Mouse (Mus musculus): ENCODE results near the gene Nelfb. TPM values are rescaled to one million over a fixed set of nuclear protein-coding genes. Genes with fewer than 3 reads are reported as not detected.

Nelfb gene
- polyA plus RNA-seq, 1 experiment from 2014 or later = 99.1 TPM

- Histone ChIP-seq H3K4me1 (replicated peaks; ENCODE audit: control insufficient read depth, insufficient read depth, low read length) (peaks cover 24% of the 10 kb centered on the region), H3K4me2 (ENCODE audit: low read length) (peak overlapping the region; percentile 74), H3K9ac (ENCODE audit: low read length) (no peak overlapping the region), H3K9me3 (ENCODE audit: control insufficient read depth, low read length) (no peaks in the 10 kb centered on the region), H3K4me3 (ENCODE audit: low read depth, low read length) (no peak overlapping the region), H3K27ac (ENCODE audit: low read depth) (no peak overlapping the region), H3K36me3 (ENCODE audit: control insufficient read depth, insufficient read depth, low read length) (no peaks in the 10 kb centered on the region), H3K27me3 (replicated peaks; ENCODE audit: control insufficient read depth, insufficient read depth, low read length) (peaks cover 82% of the 10 kb centered on the region)
- WGBS = 31% methylated on average over 15 of the region's 15 CpGs
- no peak for ATAC-seq (replicated peaks; ENCODE audit: low FRiP score, low TSS enrichment, low read depth)
- DNase-seq (ENCODE audit: low spot score) = no peak
Measured at GRCm38 (mm10) chr2:25179566-25180217, 31.6 kb downstream of the Nelfb start.

- 28% methylated on average over 10 of the region's 10 CpGs for WGBS
- no peaks in the 10 kb centered on the region for H3K36me3 ChIP-seq (ENCODE audit: control insufficient read depth, insufficient read depth, low read length)
- no peak overlapping the region for H3K27ac ChIP-seq (ENCODE audit: low read depth)
- no peaks in the 10 kb centered on the region for H3K9me3 ChIP-seq (ENCODE audit: control insufficient read depth, low read length)
- H3K4me3 ChIP-seq (ENCODE audit: low read depth, low read length) = no peak overlapping the region
- H3K9ac ChIP-seq (ENCODE audit: low read length) = no peak overlapping the region
- peaks cover 69% of the 10 kb centered on the region for H3K27me3 ChIP-seq (replicated peaks; ENCODE audit: control insufficient read depth, insufficient read depth, low read length)
- DNase-seq (ENCODE audit: low spot score) (no peak), ATAC-seq (replicated peaks; ENCODE audit: low FRiP score, low TSS enrichment, low read depth) (no peak)
- no peak overlapping the region for H3K4me2 ChIP-seq (ENCODE audit: low read length)
- H3K4me1 ChIP-seq (replicated peaks; ENCODE audit: control insufficient read depth, insufficient read depth, low read length) = peaks cover 24% of the 10 kb centered on the region
Measured at GRCm38 (mm10) chr2:25178285-25178972, 32.9 kb downstream of the Nelfb start.

GRCm38 (mm10) chr2:25177685-25178084 lies 33.6 kb downstream of the Nelfb start:
- no peak for ATAC-seq (replicated peaks; ENCODE audit: low FRiP score, low TSS enrichment, low read depth)
- Histone ChIP-seq H3K9ac (ENCODE audit: low read length) (peak overlapping the region; percentile 8; the same call in 1 of the 2 replicates), H3K4me1 (replicated peaks; ENCODE audit: control insufficient read depth, insufficient read depth, low read length) (peaks cover 24% of the 10 kb centered on the region), H3K4me2 (ENCODE audit: low read length) (0 out of 2 replicates have a peak overlapping the region, but pooled peaks have one; percentile 7), H3K27ac (ENCODE audit: low read depth) (0 out of 2 replicates have a peak overlapping the region, but pooled peaks have one; percentile 40), H3K27me3 (replicated peaks; ENCODE audit: control insufficient read depth, insufficient read depth, low read length) (peaks cover 62% of the 10 kb centered on the region), H3K36me3 (ENCODE audit: control insufficient read depth, insufficient read depth, low read length) (no peaks in the 10 kb centered on the region), H3K9me3 (ENCODE audit: control insufficient read depth, low read length) (no peaks in the 10 kb centered on the region), H3K4me3 (ENCODE audit: low read depth, low read length) (no peak overlapping the region)
- 4% methylated on average over 6 of the region's 6 CpGs for WGBS
- peak; percentile 58 for DNase-seq (ENCODE audit: low spot score)

- no peak overlapping the region for H3K4me3 ChIP-seq (ENCODE audit: low read depth, low read length)
- 0 out of 2 replicates have a peak overlapping the region, but pooled peaks have one; percentile 7 for H3K4me2 ChIP-seq (ENCODE audit: low read length)
- 0 out of 2 replicates have a peak overlapping the region, but pooled peaks have one; percentile 24 for H3K27ac ChIP-seq (ENCODE audit: low read depth)
- no peaks in the 10 kb centered on the region for H3K36me3 ChIP-seq (ENCODE audit: control insufficient read depth, insufficient read depth, low read length)
- 43% methylated on average over 4 of the region's 4 CpGs for WGBS
- DNase-seq (ENCODE audit: low spot score) = no peak
- H3K9ac ChIP-seq (ENCODE audit: low read length) = 0 out of 2 replicates have a peak overlapping the region, but pooled peaks have one; percentile 2
- no peak for ATAC-seq (replicated peaks; ENCODE audit: low FRiP score, low TSS enrichment, low read depth)
- H3K4me1 ChIP-seq (replicated peaks; ENCODE audit: control insufficient read depth, insufficient read depth, low read length) = peaks cover 23% of the 10 kb centered on the region
- H3K9me3 ChIP-seq (ENCODE audit: control insufficient read depth, low read length) = no peaks in the 10 kb centered on the region
- H3K27me3 ChIP-seq (replicated peaks; ENCODE audit: control insufficient read depth, insufficient read depth, low read length) = peaks cover 56% of the 10 kb centered on the region
Measured at GRCm38 (mm10) chr2:25177076-25177475, 34.2 kb downstream of the Nelfb start.

- DNase-seq (ENCODE audit: low spot score) (no peak), ATAC-seq (replicated peaks; ENCODE audit: low FRiP score, low TSS enrichment, low read depth) (no peak)
- H3K4me2 ChIP-seq (ENCODE audit: low read length) = 0 out of 2 replicates have a peak overlapping the region, but pooled peaks have one; percentile 7
- H3K27ac ChIP-seq (ENCODE audit: low read depth) = 0 out of 2 replicates have a peak overlapping the region, but pooled peaks have one; percentile 24
- peaks cover 51% of the 10 kb centered on the region for H3K27me3 ChIP-seq (replicated peaks; ENCODE audit: control insufficient read depth, insufficient read depth, low read length)
- no peak overlapping the region for H3K9ac ChIP-seq (ENCODE audit: low read length)
- 48% methylated on average over 6 of the region's 6 CpGs for WGBS
- no peaks in the 10 kb centered on the region for H3K36me3 ChIP-seq (ENCODE audit: control insufficient read depth, insufficient read depth, low read length)
- H3K4me1 ChIP-seq (replicated peaks; ENCODE audit: control insufficient read depth, insufficient read depth, low read length) = peaks cover 18% of the 10 kb centered on the region
- no peaks in the 10 kb centered on the region for H3K9me3 ChIP-seq (ENCODE audit: control insufficient read depth, low read length)
- no peak overlapping the region for H3K4me3 ChIP-seq (ENCODE audit: low read depth, low read length)
Measured at GRCm38 (mm10) chr2:25176573-25176972, 34.7 kb downstream of the Nelfb start.

GRCm38 (mm10) chr2:25175690-25176078 lies 35.6 kb downstream of the Nelfb start:
- H3K9ac ChIP-seq (ENCODE audit: low read length) = no peak overlapping the region
- H3K9me3 ChIP-seq (ENCODE audit: control insufficient read depth, low read length) = no peaks in the 10 kb centered on the region
- no peak overlapping the region for H3K27ac ChIP-seq (ENCODE audit: low read depth)
- WGBS = 77% methylated on average over 4 of the region's 4 CpGs
- peaks cover 15% of the 10 kb centered on the region for H3K4me1 ChIP-seq (replicated peaks; ENCODE audit: control insufficient read depth, insufficient read depth, low read length)
- no peak for ATAC-seq (replicated peaks; ENCODE audit: low FRiP score, low TSS enrichment, low read depth)
- no peak for DNase-seq (ENCODE audit: low spot score)
- no peak overlapping the region for H3K4me3 ChIP-seq (ENCODE audit: low read depth, low read length)
- H3K36me3 ChIP-seq (ENCODE audit: control insufficient read depth, insufficient read depth, low read length) = no peaks in the 10 kb centered on the region
- H3K27me3 ChIP-seq (replicated peaks; ENCODE audit: control insufficient read depth, insufficient read depth, low read length) = peaks cover 42% of the 10 kb centered on the region
- no peak overlapping the region for H3K4me2 ChIP-seq (ENCODE audit: low read length)

- H3K9ac ChIP-seq (ENCODE audit: low read length) = no peak overlapping the region
Measured at GRCm38 (mm10) chr2:25174866-25175689, 36.2 kb downstream of the Nelfb start.

GRCm38 (mm10) chr2:25173821-25174220 lies 37.5 kb downstream of the Nelfb start:
- WGBS = 87% methylated on average over 4 of the region's 4 CpGs
- no peak overlapping the region for H3K9ac ChIP-seq (ENCODE audit: low read length)
- DNase-seq (ENCODE audit: low spot score) = no peak
- H3K4me2 ChIP-seq (ENCODE audit: low read length) = no peak overlapping the region
- peaks cover 23% of the 10 kb centered on the region for H3K27me3 ChIP-seq (replicated peaks; ENCODE audit: control insufficient read depth, insufficient read depth, low read length)
- no peak overlapping the region for H3K4me3 ChIP-seq (ENCODE audit: low read depth, low read length)
- no peak for ATAC-seq (replicated peaks; ENCODE audit: low FRiP score, low TSS enrichment, low read depth)
- H3K9me3 ChIP-seq (ENCODE audit: control insufficient read depth, low read length) = no peaks in the 10 kb centered on the region
- H3K27ac ChIP-seq (ENCODE audit: low read depth) = no peak overlapping the region
- H3K4me1 ChIP-seq (replicated peaks; ENCODE audit: control insufficient read depth, insufficient read depth, low read length) = peaks cover 18% of the 10 kb centered on the region; the same call in 1 of the 2 replicates
- H3K36me3 ChIP-seq (ENCODE audit: control insufficient read depth, insufficient read depth, low read length) = no peaks in the 10 kb centered on the region

More at GRCm38 (mm10) chr2:25174866-25175689, 36.2 kb downstream of the Nelfb start:
- ATAC-seq (replicated peaks; ENCODE audit: low FRiP score, low TSS enrichment, low read depth) (no peak), DNase-seq (ENCODE audit: low spot score) (no peak)
- 49% methylated on average over 7 of the region's 7 CpGs for WGBS
- Histone ChIP-seq H3K4me1 (replicated peaks; ENCODE audit: control insufficient read depth, insufficient read depth, low read length) (peaks cover 15% of the 10 kb centered on the region), H3K4me3 (ENCODE audit: low read depth, low read length) (no peak overlapping the region), H3K9me3 (ENCODE audit: control insufficient read depth, low read length) (no peaks in the 10 kb centered on the region), H3K36me3 (ENCODE audit: control insufficient read depth, insufficient read depth, low read length) (no peaks in the 10 kb centered on the region), H3K27ac (ENCODE audit: low read depth) (no peak overlapping the region), H3K4me2 (ENCODE audit: low read length) (no peak overlapping the region), H3K27me3 (replicated peaks; ENCODE audit: control insufficient read depth, insufficient read depth, low read length) (peaks cover 36% of the 10 kb centered on the region)

Data from intestine, embryonic 14.5 days (tissue).